Mouse (Mus musculus) spleen, adult 2 months (tissue): ENCODE data around the gene Fam47e.

Experiments
- CTCF ChIP-seq: fragments of 200-500 bp; IDR thresholded peaks from 2 replicates; pipeline ENCODE4 v1.5.1; 2011; ENCODE audit warnings: mild to moderate bottlenecking, inconsistent platforms; ENCODE audit not compliant: insufficient read depth, insufficient read length, insufficient replicate concordance; ENCODE audit errors: extremely low read depth
- POLR2A ChIP-seq: fragments of 200-500 bp; IDR thresholded peaks from 2 replicates; pipeline ENCODE4 v1.6.1; 2011; ENCODE audit warnings: low read depth, low read length, inconsistent platforms

- TF ChIP-seq CTCF (no peak), POLR2A (no peak)
Measured at GRCm38 (mm10) chr5:92554891-92555511, at the start of gene Fam47e.
